Mouse (Mus musculus) cerebral cortex, adult 2 months (tissue): ENCODE data around the gene Adam17.

Source experiments
- WGBS: fragments of 180-500 bp; shearing (Covaris S2); methylation state at CpG from one replicate; pipeline ENCODE4 v1.1.7; 2018; 5-methylcytosine and 5-hydroxymethylcytosine counted together

The Adam17 gene

GRCm38 (mm10) chr12:21353681-21354080, 19.8 kb downstream of the Adam17 start:
- 92% methylated on average over 8 of the region's 8 CpGs for WGBS

- 66% methylated on average over 7 of the region's 7 CpGs for WGBS
Measured at GRCm38 (mm10) chr12:21350113-21350876, 23.1 kb downstream of the Adam17 start.

GRCm38 (mm10) chr12:21346972-21347371, 26.5 kb downstream of the Adam17 start:
- 77% methylated on average over 7 of the region's 7 CpGs for WGBS

- 97% methylated on average over 5 of the region's 5 CpGs for WGBS
Measured at GRCm38 (mm10) chr12:21340674-21341073, 32.8 kb downstream of the Adam17 start.

DNA sequence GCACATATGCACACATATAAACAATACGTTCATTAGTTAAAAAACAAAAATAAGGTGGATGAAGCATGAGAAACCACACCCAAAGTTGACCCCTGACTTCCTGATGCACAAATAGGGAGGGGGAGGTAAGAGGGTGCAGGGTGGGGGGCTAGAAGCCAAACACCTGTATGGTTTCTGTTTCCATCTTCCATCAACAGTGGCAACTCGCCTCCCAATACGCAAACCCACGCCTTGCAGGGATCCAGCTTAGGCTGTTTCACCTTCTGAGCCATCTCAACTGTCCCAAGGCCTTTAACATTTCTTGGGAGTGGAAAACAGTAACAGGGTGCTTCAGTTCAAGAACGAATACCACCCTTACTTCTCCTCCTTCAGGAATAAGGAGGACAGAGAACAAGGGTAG, 36.3 kb downstream of the Adam17 start:
- 96% methylated on average over 5 of the region's 5 CpGs for whole genome bisulfite sequencing

GRCm38 (mm10) chr12:21335869-21336268, 37.6 kb downstream of the Adam17 start:
- WGBS: 49% methylated on average over 7 of the region's 7 CpGs

DNA sequence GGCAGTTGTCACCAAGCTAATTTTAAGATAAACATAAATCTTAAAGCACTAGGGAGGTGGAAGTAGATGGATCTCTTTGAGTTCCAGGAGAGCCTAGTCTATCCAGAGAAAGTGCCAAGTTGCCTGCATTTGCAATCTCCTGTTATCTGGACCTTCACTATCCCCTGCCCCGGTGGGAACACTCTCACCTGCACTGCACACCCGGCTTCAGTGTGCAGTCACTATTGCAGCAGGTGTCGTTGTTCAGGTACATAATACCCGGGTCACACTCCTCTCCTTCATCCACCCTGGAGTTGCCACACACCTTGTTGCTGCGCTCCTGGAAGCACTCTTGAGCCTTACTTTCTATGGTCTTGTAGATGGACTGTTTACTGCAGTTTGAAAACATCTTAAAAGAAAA, 39.7 kb downstream of the Adam17 start:
- 95% methylated on average over 5 of the region's 5 CpGs for WGBS

GRCm38 (mm10) chr12:21333021-21333420, 40.4 kb downstream of the Adam17 start:
- 94% methylated on average over 7 of the region's 7 CpGs for WGBS

DNA sequence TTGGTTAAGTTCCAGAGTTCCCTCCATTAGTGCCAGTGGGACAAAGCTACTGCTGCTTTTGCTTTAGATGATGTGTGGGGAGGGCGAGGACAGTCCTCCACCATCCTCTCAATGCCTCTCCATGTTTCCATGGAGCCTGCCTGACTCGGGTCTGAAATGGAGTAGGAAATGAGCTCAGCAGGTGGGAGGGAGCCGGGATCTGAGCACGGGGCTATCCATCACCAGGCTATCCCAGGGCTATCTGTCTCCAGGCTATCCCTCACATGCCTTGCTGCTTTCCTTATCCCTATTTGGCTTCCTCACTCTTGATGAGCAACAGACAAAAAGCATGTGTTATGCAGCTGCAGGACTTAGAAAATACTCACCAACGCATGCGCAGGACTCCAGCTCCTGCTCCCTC, 41.7 kb downstream of the Adam17 start:
- 47% methylated on average over 6 of the region's 6 CpGs for WGBS

DNA sequence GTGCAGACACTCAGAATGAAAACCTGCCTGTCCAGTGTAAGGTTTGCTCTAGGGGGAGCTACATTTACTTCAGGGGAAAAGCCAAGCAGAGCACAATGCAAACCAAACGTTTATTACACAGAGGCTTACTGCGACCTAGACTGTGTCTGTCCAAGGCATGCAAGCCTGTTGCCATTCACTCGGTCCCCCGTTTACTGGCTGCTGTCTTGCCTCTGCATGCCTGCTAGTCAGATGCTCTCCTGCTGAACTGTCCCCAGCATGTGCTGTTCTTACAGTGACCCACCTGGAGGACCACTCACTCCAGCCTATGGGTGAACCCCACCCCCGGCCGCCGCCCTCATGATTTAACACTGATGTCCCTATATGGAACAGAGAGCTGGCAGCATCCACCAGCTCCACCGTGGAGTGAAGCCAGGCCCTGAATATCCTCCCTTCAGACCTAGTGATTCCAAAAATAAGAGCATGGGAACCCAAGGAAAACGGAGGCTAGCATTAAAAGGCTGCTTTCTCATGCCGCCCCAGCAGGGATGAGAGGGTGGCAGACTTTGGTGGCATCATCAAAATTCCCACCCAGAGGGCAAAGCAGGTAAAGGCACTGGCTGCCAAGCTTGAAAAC, 42.4 kb downstream of the Adam17 start:
- 52% methylated on average over 10 of the region's 10 CpGs for WGBS

DNA sequence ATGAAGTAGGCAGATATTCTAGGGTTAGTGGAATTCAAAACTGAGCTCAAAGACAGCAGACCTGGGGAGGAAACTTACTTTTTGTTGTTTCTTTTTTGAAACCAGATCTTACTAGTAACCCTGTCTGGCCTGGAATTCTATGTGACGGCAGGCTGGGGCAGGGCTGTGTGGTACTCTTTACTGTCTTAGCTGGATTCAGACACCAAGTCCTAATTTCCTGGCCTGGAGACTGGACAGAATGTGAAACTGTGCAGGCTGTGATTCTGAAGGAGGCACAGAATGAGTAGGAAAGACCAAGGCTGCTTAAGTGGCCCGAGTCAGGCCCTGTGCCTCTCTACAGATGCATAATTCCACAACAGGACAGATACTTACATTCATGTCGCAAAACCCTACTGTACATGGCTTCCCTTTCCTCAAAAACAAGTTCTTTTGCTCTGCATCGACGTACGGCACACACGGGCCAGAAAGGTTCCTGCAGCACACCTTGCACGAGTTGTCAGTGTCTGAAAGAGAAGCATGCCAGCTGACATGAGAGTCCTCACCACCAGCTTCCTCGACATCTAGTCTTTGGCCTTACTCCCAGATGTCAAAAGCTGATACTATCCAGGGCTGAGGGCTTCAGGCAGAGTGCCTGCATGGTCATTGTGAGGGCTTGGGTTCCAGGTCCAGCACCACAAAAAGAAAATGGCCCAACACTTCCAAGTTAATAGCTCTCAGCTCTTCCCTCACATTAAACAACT, 43.6 kb downstream of the Adam17 start:
- WGBS: 88% methylated on average over 9 of the region's 9 CpGs

GRCm38 (mm10) chr12:21326325-21326724, 47.1 kb downstream of the Adam17 start:
- 96% methylated on average over 3 of the region's 3 CpGs for WGBS

DNA sequence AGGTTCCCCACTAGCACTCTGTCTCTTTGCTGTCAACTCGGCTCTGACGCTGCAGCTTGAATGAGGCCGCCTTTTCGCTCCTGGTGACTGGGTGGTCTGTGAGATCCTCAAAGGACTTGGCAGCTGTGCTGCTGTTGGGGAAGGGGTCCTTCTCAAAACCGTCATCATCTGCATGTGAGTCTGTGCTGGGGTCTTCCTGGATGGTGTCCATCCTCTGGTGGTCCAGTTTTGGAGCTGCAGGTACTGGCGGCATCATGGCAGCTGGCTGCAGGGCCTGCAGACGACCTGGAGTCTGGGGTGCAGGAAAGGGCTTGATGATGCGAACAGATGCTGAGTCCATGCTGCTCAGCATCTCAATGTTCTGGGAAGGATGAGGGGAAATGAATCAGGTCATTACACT, 48.2 kb downstream of the Adam17 start:
- 90% methylated on average over 8 of the region's 8 CpGs for WGBS

DNA sequence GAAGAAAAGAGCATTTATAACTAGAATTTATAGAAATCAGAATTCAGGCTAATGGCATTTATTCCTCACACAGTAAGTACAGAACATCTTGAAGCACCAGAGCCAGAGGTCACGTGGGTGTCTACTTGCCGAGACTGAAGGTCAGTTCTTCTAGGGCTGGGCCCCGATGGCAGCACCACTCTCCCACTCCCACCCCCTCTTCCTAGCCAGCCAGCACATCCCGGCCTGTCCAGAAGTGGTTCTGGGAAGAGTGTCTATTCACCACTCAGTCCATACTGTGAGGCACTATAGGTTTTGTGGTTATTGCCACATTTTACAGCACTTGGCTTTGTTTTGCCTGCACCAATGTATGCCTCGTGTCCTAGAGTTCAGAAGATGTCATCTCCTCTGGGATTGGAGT, 49.3 kb downstream of the Adam17 start:
- WGBS: 83% methylated on average over 5 of the region's 5 CpGs

GRCm38 (mm10) chr12:21322856-21323255, 50.6 kb downstream of the Adam17 start:
- WGBS: 86% methylated on average over 9 of the region's 9 CpGs

- 88% methylated on average over 4 of the region's 4 CpGs for WGBS
Measured at GRCm38 (mm10) chr12:21322296-21322695, 51.1 kb downstream of the Adam17 start.

GRCm38 (mm10) chr12:21321170-21321569, 52.3 kb downstream of the Adam17 start:
- WGBS: 88% methylated on average over 9 of the region's 9 CpGs

GRCm38 (mm10) chr12:21320317-21320716, 53.1 kb downstream of the Adam17 start:
- WGBS: 95% methylated on average over 4 of the region's 4 CpGs

DNA sequence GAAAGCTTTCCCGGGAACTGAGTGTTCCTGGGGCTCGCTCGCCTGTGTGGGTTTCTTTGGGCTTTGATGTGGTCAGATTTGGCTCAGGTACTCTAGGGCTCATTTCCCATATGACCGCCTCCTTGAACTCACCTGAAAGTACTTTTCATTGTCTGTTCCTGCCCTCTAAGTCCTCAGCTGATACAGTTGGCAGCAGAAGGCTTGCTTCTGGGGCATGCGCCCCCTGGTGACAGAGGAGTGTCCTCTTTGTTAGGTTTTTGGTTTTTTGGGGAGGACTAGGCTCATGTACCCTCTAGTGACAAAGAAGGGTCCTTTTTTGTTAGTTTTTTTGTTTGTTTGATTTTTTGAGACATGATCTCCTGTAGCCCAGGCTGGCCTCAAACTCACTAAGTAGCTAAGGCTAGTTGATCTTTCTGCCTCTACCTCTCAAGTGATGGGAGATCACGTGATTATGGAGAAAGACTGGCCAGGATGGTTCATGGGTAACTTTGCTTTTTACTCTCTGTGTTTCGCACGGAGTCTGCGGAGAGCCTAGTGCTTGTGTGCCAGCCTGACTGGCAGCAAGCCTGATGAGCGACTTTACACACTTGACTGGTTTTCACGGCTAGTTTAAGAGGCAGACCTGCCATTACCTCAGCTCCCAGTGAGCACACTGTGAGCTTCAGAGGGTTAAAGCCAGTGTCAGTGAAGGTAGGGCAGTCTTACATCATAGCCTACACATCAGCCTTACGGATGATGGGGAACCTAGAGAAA, 55.1 kb downstream of the Adam17 start:
- WGBS: 77% methylated on average over 12 of the region's 12 CpGs

- WGBS: 10% methylated on average over 7 of the region's 7 CpGs
Measured at GRCm38 (mm10) chr12:21316869-21317265, 56.6 kb downstream of the Adam17 start.

DNA sequence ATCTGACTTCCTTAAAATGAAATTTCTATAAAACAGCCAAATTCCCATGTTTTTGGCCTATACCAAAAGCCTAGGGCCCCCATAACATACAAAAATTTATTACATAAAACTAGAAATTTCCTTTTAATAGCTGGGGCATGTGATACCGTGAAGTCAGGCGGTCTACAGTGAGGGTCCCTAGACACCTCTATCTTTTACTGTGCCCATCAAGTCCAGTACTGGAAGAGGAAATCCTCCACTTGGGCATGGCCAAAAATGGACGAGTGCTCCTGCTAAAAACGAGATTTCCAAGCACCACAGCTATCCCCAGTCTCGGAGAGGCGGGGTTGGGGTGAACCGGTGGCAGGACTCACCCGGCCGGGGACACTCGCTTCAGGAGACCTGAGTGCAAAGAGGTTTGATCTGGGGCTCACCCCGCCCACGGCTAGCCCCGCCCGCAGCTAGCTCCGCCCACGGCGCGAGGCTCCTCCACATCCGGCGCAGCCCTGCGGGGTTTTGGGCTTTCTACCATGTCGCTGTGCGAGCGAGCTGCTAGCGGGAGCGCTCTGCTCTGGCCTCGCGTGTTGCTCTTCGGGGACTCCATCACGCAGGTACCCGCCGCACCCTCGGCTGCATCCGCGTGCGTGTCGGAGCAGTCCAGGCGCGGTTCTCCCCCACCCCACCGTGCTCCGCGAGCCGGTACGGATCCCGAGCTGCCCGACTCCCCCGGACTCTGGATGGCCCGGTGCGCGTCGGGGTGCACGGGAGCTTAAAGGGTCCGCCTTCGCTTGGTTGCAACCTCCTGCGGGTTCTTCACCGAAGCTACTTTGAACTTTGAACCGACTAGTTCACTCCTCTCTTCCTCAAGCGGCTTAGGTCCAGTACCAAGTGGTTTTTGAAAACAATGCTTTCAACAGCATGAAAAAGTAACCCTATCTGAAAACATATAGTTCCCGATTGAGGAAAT, 57.2 kb downstream of the Adam17 start, which contains the start of gene Iah1:
Iah1 (plus strand) TSS at position 467 of the 946 bp plus-strand sequence.
- 2% methylated on average over 59 of the region's 59 CpGs for WGBS
